Comparison of ENCODE assay signal across 8 mouse cellular contexts in the genomic region with DNA sequence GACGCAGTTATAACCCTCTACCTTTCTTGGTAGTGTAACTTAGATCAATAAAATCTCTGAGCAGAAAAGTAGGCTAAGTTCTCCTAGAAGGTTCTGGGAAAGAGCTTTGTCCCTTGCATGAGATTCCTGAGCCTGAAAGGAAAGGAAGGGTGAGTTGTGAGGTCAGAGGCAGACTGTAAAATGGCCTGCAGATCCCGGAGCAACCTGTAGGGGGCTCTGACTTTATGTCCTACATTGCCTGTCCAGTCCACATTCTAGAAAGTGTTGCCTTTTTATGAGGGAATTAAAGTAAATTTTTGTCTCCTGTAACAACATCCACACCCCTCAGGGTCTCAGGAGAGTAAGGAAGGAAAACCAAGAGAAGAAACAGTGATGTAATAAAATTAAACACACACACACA.
DNase-seq lines count a peak whose midpoint lies in the region; ATAC-seq and TF ChIP-seq lines count a peak whose summit lies in the region.

No protein-coding gene starts in this region.

- no peaks in the 10 kb centered on the region for H3K4me1 ChIP-seq in hindbrain, postnatal 0 days (ENCODE audit: insufficient read depth, low read length)
- no peaks in the 10 kb centered on the region for H3K4me1 ChIP-seq in hindbrain, embryonic 13.5 days (replicated peaks)

- 71% methylated on average over 2 of the region's 2 CpGs for WGBS in hindbrain, postnatal 0 days
- 72% methylated on average over 2 of the region's 2 CpGs for WGBS in hindbrain, embryonic 13.5 days

- H3K4me3 ChIP-seq in hindbrain, postnatal 0 days (ENCODE audit: low read length), result no peak overlapping the region
- H3K4me3 ChIP-seq in hindbrain, embryonic 13.5 days, result no peak overlapping the region

- no peak overlapping the region for H3K27ac ChIP-seq in hindbrain, postnatal 0 days
- H3K27ac ChIP-seq in hindbrain, embryonic 13.5 days, result no peak overlapping the region

- TF ChIP-seq CTCF in hindbrain, postnatal 0 days (IDR thresholded peaks at IDR 0.05; ENCODE audit: low read depth), result peak; percentile 41

- H3K27me3 ChIP-seq in hindbrain, postnatal 0 days (ENCODE audit: insufficient read depth, low read length), result no peaks in the 10 kb centered on the region
- no peaks in the 10 kb centered on the region for H3K27me3 ChIP-seq in hindbrain, embryonic 13.5 days

- ATAC-seq in hindbrain, postnatal 0 days, result no peak
- ATAC-seq in hindbrain, embryonic 13.5 days (ENCODE audit: low FRiP score), result no peak
- ATAC-seq in megakaryocyte, adult 5-6 weeks (ENCODE audit: poor library complexity, severe bottlenecking), result no peak

- no peaks in the 10 kb centered on the region for H3K36me3 ChIP-seq in hindbrain, postnatal 0 days (ENCODE audit: insufficient read depth, low read length)
- H3K36me3 ChIP-seq in hindbrain, embryonic 13.5 days, result no peaks in the 10 kb centered on the region

- H3K4me2 ChIP-seq in hindbrain, postnatal 0 days (ENCODE audit: low read depth, low read length), result no peak overlapping the region
- H3K4me2 ChIP-seq in hindbrain, embryonic 13.5 days, result no peak overlapping the region

- no peaks in the 10 kb centered on the region for H3K9me3 ChIP-seq in hindbrain, postnatal 0 days (ENCODE audit: low read length)
- H3K9me3 ChIP-seq in hindbrain, embryonic 13.5 days, result no peaks in the 10 kb centered on the region

- no peak for DNase-seq in hindbrain, postnatal 0 days (ENCODE audit: low spot score)
- DNase-seq in urinary bladder, postnatal 14 days (ENCODE audit: low spot score), result peak; percentile 16
- DNase-seq in urinary bladder, postnatal 4 days (ENCODE audit: low spot score in 2 of 2), result no peak
- DNase-seq in embryo, embryonic 11.5 days (ENCODE audit: low read depth, low spot score), result peak; percentile 3
- DNase-seq in MN1 (ENCODE audit: low spot score), result no peak
- DNase-seq in urinary bladder, postnatal 10 days (ENCODE audit: low spot score), result no peak

- no peak overlapping the region for H3K9ac ChIP-seq in hindbrain, postnatal 0 days (replicated peaks; ENCODE audit: low read length)
- H3K9ac ChIP-seq in hindbrain, embryonic 13.5 days, result no peak overlapping the region

Comparison
In these comparisons a context has a peak if more than half of its experiments do, and no peak if none do; other contexts are left out.
1. DNase-seq: peak in urinary bladder, postnatal 14 days (single experiment) and embryo, embryonic 11.5 days (single experiment); none in hindbrain, postnatal 0 days (single experiment), urinary bladder, postnatal 4 days (0 of 2), MN1 (single experiment) and urinary bladder, postnatal 10 days (single experiment).